Mouse (Mus musculus): Measurements from ENCODE around the gene Fndc4. TPM values are rescaled to one million over a fixed set of nuclear protein-coding genes. Genes with fewer than 3 reads are reported as not detected.

Gene Fndc4
- polyA plus RNA-seq (2015; fragmentation: Nextera tagmentation; extraction: Ambion mirVana): 103 and 114 TPM in 2 replicates

DNA sequence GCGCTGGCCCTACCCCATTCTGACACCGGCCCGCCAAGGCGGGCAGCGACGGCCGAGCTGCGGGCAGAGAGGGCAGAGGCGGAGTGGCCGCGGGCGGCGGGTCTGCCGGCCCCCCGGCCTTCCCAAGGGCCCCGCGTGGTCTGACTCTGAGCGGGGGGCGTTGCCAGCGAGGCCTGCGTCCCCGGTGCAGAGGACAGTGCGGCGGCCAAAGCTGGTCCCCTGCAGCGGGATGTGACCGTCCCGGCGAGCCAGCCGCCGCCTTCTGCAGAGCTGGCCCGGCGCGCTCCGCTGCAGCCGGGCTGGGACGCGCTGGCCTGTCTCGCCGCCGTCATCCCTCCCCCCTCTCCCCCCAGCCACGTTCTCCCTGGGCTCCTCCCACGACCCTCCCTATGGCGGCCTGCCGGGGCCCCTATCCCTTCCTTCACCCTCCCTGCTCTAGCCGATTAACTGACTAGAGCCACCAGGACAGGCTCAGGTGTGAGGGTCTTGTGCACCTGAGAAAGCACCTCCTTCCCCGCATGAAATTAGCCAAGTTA is at the start of gene Fndc4:
Fndc4 (minus strand) TSS at position 475 of the 536 bp plus-strand sequence.
- Histone ChIP-seq H3K4me3 (peak within 1 kb of the TSS; percentile 74), H3K4me1 (replicated peaks) (peaks cover 30% of the 10 kb centered on the region), H3K4me2 (peak within 1 kb of the TSS; percentile 59), H3K27me3 (no peaks in the 10 kb centered on the region), H3K9ac (peak within 1 kb of the TSS; percentile 92), H3K9me3 (no peaks in the 10 kb centered on the region), H3K36me3 (peaks cover 2% of the 10 kb centered on the region; the same call in 1 of the 2 replicates), H3K27ac (replicated peaks) (peak within 1 kb of the TSS; percentile 83)
- WGBS: under 1% methylated on average over 45 of the region's 46 CpGs
- peak; percentile 83 for ATAC-seq (ENCODE audit: low FRiP score, low read depth)

DNA sequence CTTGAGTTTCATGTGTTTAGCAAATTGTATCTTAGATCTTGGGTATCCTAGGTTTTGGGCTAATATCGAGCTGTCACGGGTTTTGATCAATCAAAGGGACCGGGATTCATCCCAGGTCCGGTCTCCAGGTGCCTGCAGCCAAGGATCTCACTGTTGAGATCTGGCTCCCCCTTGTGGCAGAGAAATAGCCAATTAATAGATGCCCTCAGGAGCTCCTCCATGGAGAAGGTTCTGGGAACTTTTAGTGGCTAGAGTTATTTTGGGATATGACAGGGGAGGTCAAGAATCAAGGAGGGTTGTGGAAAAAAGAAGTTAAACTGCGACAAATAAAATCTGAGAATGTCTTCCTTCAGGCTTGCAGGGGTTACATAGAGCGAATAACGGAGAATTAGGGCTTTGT is 32.4 kb upstream of the Fndc4 start:
- Histone ChIP-seq H3K9me3 (no peaks in the 10 kb centered on the region), H3K27me3 (no peaks in the 10 kb centered on the region), H3K4me1 (replicated peaks) (no peaks in the 10 kb centered on the region), H3K4me2 (no peak overlapping the region), H3K9ac (no peak overlapping the region), H3K4me3 (no peak overlapping the region), H3K27ac (replicated peaks) (no peak overlapping the region), H3K36me3 (no peaks in the 10 kb centered on the region)
- no peak for ATAC-seq (ENCODE audit: low FRiP score, low read depth)
- WGBS: 36% methylated on average over 7 of the region's 7 CpGs

DNA sequence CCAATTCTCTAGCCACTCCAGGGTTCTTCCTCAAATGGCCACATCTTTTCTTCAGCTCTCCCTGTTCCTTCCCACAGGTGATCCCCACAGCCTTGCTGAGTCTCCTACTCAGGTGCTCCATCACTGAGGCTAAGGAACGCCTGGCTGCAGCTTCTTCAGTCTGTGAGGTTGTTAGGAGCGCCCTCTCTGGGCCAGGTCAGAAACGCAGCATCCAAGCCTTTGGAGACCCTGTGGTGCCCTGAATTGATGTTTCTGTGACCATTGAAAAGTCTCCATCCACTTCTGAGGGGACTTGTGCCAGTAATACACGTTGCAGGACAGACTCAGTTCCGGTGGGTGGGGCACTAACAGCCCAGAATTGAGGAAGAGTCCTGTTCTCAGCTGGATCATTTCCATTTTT is 31.0 kb upstream of the Fndc4 start:
- Histone ChIP-seq H3K9me3 (no peaks in the 10 kb centered on the region), H3K27ac (replicated peaks) (no peak overlapping the region), H3K4me2 (no peak overlapping the region), H3K4me3 (no peak overlapping the region), H3K9ac (no peak overlapping the region), H3K36me3 (no peaks in the 10 kb centered on the region), H3K27me3 (no peaks in the 10 kb centered on the region), H3K4me1 (replicated peaks) (no peaks in the 10 kb centered on the region)
- WGBS: 25% methylated on average over 5 of the region's 5 CpGs
- no peak for ATAC-seq (ENCODE audit: low FRiP score, low read depth)

DNA sequence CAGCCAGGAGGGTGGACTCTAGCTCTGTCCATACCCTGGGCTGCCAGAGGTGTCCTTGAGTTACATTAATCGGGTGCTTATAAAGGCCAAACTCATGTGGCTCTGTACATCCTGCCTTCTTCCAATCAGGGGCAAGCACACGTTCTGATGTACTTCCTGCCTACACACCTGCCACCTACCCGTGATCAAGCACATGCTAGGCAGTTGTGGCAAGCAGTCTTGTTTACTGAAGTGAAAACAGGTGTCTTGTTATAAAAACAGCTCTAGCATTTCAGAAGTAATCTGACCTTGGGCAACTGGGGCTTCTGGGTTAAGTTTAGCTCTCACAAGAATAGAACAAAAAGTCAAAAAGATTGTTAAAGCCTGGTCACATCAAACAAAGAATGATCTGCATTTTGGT is 28.2 kb upstream of the Fndc4 start:
- ATAC-seq (ENCODE audit: low FRiP score, low read depth): no peak
- WGBS: 71% methylated on average over 3 of the region's 3 CpGs
- no peak overlapping the region for H3K27ac ChIP-seq (replicated peaks)
- no peaks in the 10 kb centered on the region for H3K27me3 ChIP-seq
- H3K9ac ChIP-seq: no peak overlapping the region
- no peaks in the 10 kb centered on the region for H3K36me3 ChIP-seq
- H3K4me3 ChIP-seq: no peak overlapping the region
- no peak overlapping the region for H3K4me2 ChIP-seq
- no peaks in the 10 kb centered on the region for H3K9me3 ChIP-seq
- no peaks in the 10 kb centered on the region for H3K4me1 ChIP-seq (replicated peaks)

DNA sequence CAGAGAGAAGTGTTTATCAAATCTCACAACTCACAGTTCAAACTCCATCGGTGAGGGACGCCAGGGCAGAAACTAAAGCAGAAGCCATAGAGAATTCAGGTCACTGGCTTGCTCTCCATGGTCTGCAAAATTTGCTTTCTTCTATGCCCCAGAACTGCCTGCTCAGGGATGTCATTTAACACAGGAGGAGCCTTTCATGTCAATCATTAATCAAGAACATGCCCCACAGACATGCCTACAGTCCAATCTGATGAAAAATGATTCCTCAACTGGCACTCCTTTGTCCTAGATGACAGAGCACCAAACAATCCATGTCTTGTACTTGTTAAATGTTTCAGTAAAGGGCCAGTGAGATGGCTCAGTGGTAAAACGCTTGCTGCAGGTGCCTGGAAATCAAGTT is 26.9 kb upstream of the Fndc4 start:
- H3K4me3 ChIP-seq: no peak overlapping the region
- H3K27ac ChIP-seq (replicated peaks): no peak overlapping the region
- no peaks in the 10 kb centered on the region for H3K36me3 ChIP-seq
- H3K9me3 ChIP-seq: no peaks in the 10 kb centered on the region
- H3K27me3 ChIP-seq: no peaks in the 10 kb centered on the region
- ATAC-seq (ENCODE audit: low FRiP score, low read depth): no peak
- H3K9ac ChIP-seq: no peak overlapping the region
- 83% methylated on average over 3 of the region's 3 CpGs for WGBS
- H3K4me2 ChIP-seq: no peak overlapping the region
- H3K4me1 ChIP-seq (replicated peaks): no peaks in the 10 kb centered on the region

DNA sequence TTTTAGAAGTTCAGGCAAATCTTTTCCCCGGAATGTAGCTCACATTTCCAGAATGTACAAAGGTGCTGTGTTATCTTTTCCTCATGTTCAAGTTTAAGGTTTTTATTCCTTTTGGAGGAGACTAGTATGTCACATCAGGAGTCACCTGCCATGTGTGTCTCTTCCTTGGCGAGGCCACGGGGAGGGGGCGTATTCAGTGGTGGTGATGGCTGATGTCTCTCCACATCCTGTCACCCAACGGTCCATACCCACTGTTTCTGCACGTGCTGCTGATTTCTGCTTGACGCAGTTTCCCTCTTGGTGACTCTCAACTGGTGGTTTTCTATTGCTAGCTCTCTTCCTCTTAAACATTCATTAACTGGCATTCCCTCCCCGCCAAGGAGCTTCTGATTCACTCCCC is 16.9 kb upstream of the Fndc4 start:
- H3K27me3 ChIP-seq: no peaks in the 10 kb centered on the region
- no peak overlapping the region for H3K4me3 ChIP-seq
- WGBS: 86% methylated on average over 8 of the region's 8 CpGs
- H3K4me2 ChIP-seq: no peak overlapping the region
- H3K9ac ChIP-seq: no peak overlapping the region
- H3K4me1 ChIP-seq (replicated peaks): no peaks in the 10 kb centered on the region
- no peaks in the 10 kb centered on the region for H3K9me3 ChIP-seq
- no peak for ATAC-seq (ENCODE audit: low FRiP score, low read depth)
- no peaks in the 10 kb centered on the region for H3K36me3 ChIP-seq
- no peak overlapping the region for H3K27ac ChIP-seq (replicated peaks)

DNA sequence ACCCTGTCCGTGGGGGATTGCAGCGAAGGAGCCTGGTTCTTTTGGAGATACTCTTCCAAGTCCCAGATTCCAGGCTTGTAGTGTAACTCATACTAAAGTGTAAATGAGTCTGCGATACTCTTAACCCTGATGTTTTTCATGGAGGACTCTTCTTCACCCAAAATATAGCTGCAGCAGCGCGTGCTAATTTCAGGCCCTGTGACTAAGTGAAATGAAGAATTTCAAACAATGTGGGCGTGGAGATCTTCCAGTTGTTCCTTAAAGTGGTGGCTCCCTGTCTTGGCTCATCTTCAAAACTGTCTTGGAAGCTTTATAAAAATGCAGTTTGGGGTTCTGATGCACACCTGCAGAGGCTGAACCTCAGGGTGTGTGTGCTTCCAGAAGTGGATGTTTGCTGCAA is 7.2 kb upstream of the Fndc4 start:
- no peaks in the 10 kb centered on the region for H3K9me3 ChIP-seq
- H3K27ac ChIP-seq (replicated peaks): no peak overlapping the region
- H3K36me3 ChIP-seq: no peaks in the 10 kb centered on the region
- H3K27me3 ChIP-seq: no peaks in the 10 kb centered on the region
- H3K4me2 ChIP-seq: no peak overlapping the region
- H3K4me3 ChIP-seq: no peak overlapping the region
- no peaks in the 10 kb centered on the region for H3K4me1 ChIP-seq (replicated peaks)
- no peak overlapping the region for H3K9ac ChIP-seq
- 90% methylated on average over 6 of the region's 6 CpGs for WGBS
- no peak for ATAC-seq (ENCODE audit: low FRiP score, low read depth)

DNA sequence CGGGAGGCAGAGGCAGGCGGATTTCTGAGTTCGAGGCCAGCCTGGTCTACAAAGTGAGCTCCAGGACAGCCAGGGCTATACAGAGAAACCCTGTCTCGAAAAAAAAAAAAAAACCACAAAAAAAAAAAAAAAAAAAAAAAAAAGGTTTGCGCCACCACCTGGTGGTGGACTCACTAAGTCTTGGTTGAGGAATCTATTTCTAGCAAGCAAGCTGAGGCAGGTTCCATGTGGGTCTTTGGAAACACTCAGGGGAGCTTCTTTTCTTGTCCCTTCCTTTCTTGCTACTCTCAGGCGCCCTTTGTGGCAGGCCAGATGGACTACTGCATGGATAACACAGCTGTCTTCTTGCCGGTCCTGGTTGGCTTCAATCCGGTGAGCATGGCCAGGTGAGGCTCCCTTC is 6.0 kb upstream of the Fndc4 start:
- Histone ChIP-seq H3K9ac (no peak overlapping the region), H3K4me1 (replicated peaks) (no peaks in the 10 kb centered on the region), H3K36me3 (no peaks in the 10 kb centered on the region), H3K4me2 (no peak overlapping the region), H3K27ac (replicated peaks) (no peak overlapping the region), H3K4me3 (no peak overlapping the region), H3K9me3 (no peaks in the 10 kb centered on the region), H3K27me3 (no peaks in the 10 kb centered on the region)
- no peak for ATAC-seq (ENCODE audit: low FRiP score, low read depth)
- 79% methylated on average over 8 of the region's 8 CpGs for WGBS

DNA sequence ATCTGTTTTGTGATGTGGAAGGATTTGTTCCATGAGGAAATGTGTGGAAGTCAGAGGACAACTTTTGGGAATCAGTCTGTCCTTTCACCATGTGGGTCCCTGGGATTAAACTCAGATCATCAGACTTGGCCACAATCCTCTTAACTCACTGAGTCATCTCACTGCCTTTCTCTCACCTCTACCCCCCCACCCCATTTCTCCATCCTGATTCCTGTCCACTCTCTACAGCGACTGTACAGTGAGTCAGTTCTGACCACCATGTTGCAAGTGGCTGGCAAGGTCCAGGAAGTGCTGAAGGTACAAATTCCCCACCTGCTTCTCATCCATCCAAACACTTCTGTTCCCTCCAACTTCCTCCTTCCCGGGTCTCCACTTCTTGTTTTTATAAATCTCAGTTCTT is 2.6 kb upstream of the Fndc4 start:
- Histone ChIP-seq H3K4me1 (replicated peaks) (peaks cover 16% of the 10 kb centered on the region), H3K4me3 (no peak overlapping the region), H3K9ac (no peak overlapping the region), H3K27ac (replicated peaks) (no peak overlapping the region), H3K9me3 (no peaks in the 10 kb centered on the region), H3K4me2 (no peak overlapping the region), H3K27me3 (no peaks in the 10 kb centered on the region), H3K36me3 (no peaks in the 10 kb centered on the region)
- WGBS: 65% methylated on average over 2 of the region's 2 CpGs
- ATAC-seq (ENCODE audit: low FRiP score, low read depth): no peak

DNA sequence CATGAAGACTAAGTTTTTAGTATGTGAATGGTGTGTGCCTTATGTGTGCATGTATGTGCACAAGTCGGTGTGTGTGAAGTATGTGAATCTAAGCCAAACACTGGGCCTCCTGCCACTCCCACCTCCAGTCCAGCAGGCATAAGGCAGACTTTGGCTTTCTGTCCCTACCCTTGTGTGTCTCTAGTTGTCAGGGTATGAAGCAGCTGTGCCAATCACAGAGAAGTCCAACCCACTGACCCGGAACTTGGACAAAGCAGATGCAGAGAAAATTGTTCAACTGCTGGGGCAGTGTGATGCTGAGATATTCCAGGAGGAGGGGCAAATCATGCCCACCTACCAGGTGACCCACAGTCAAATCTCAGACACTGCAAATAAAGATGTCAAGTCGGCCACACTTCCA is 2.1 kb upstream of the Fndc4 start:
- Histone ChIP-seq H3K4me1 (replicated peaks) (peaks cover 17% of the 10 kb centered on the region), H3K9me3 (no peaks in the 10 kb centered on the region), H3K4me3 (no peak overlapping the region), H3K4me2 (no peak overlapping the region), H3K36me3 (no peaks in the 10 kb centered on the region; the same call in 1 of the 2 replicates), H3K27me3 (no peaks in the 10 kb centered on the region), H3K27ac (replicated peaks) (no peak overlapping the region), H3K9ac (no peak overlapping the region)
- no peak for ATAC-seq (ENCODE audit: low FRiP score, low read depth)
- WGBS: 85% methylated on average over 3 of the region's 3 CpGs

DNA sequence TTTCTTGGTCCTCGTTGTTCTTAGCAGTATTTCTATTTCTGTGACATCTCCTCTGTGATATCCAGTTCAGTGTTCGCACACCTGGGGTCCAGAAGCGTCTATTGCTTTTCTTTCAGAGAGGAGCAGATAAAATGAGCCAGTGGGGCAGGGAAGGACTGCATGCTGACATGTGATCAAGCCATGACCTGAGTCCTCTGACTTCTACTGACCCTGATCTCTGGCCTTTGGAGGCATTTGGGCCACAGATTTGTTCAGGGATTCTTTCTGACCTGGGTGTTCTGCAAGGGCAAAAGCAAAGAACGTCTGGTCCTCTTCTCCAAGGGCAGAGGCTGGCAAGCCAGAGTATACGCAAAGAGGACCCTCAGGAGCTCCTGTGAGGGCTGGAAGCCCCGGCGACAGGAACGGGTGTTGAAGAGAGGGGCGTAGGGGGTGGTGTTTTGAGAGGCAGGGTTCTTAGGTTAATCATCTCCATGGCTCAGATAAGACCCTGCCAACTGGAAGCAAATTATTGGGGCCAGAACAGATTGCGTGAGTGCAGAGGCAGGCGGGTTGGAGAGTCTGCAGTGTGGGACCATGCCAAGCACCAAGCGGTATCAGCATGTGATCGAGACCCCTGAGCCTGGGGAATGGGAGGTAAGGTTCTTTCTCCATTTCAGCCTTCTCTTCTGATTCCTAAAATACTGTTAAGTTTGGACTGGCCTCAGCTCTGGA is 1.3 kb upstream of the Fndc4 start, which contains the start of gene Gckr:
Gckr (plus strand) TSS at position 397 of the 711 bp plus-strand sequence.
- Histone ChIP-seq H3K4me2 (peak within 1 kb of the TSS; percentile 59), H3K27me3 (no peaks in the 10 kb centered on the region), H3K36me3 (peaks cover 2% of the 10 kb centered on the region; the same call in 1 of the 2 replicates), H3K9me3 (no peaks in the 10 kb centered on the region), H3K27ac (replicated peaks) (peak within 1 kb of the TSS; percentile 83), H3K4me1 (replicated peaks) (peaks cover 21% of the 10 kb centered on the region), H3K9ac (peak within 1 kb of the TSS; percentile 92; the same call in 1 of the 2 replicates), H3K4me3 (peak within 1 kb of the TSS; percentile 74)
- 78% methylated on average over 13 of the region's 13 CpGs for WGBS
- ATAC-seq (ENCODE audit: low FRiP score, low read depth): no peak

DNA sequence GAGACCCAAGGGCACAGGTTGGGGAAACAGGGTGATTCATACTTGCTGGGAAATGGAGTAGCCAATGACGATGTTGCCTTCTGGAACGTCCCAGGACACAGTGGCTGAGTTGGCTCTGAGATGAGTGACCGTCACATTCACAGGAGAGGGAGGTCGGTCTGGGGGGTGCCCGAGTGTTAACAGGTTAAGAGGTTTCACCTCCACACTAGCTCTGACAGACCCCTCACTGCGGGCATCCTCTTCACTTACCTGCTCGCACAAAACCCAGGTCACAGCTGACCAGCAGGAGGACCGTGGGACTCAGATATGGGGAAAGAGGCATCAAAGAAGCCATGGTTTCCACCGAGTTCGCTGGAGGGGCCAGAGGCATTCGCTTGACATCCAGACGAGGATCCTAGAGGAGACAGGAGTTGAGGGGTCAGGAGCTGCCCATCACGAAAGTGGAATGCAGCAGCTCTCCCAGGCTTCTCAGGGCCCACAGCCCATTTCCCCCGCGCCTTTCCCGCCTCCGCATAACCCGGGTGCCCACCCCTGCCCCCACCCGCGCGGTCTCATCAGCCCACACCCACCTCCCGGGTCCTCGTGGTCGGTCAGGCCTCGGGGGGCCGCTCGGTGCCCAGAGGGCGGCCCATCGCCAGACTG is 795 bp downstream of the Fndc4 start:
- ATAC-seq (ENCODE audit: low FRiP score, low read depth): no peak
- peak overlapping the region; percentile 83 for H3K27ac ChIP-seq (replicated peaks)
- no peaks in the 10 kb centered on the region for H3K9me3 ChIP-seq
- H3K27me3 ChIP-seq: no peaks in the 10 kb centered on the region
- H3K4me3 ChIP-seq: peak overlapping the region; percentile 74
- peak overlapping the region; percentile 92 for H3K9ac ChIP-seq
- peak overlapping the region; percentile 59 for H3K4me2 ChIP-seq
- peaks cover 2% of the 10 kb centered on the region; the same call in 1 of the 2 replicates for H3K36me3 ChIP-seq
- 4% methylated on average over 29 of the region's 29 CpGs for WGBS
- peaks cover 34% of the 10 kb centered on the region for H3K4me1 ChIP-seq (replicated peaks)

Data from hindbrain, embryonic 15.5 days (tissue).